Mouse (Mus musculus): ENCODE measurements at regions not wholly inside any gene's neighbourhood (a gene's known extent, or its start where the extent isn't known, plus 50 kb on each side); places are given as distances from the start of the nearest gene placed in this dataset.

DNA sequence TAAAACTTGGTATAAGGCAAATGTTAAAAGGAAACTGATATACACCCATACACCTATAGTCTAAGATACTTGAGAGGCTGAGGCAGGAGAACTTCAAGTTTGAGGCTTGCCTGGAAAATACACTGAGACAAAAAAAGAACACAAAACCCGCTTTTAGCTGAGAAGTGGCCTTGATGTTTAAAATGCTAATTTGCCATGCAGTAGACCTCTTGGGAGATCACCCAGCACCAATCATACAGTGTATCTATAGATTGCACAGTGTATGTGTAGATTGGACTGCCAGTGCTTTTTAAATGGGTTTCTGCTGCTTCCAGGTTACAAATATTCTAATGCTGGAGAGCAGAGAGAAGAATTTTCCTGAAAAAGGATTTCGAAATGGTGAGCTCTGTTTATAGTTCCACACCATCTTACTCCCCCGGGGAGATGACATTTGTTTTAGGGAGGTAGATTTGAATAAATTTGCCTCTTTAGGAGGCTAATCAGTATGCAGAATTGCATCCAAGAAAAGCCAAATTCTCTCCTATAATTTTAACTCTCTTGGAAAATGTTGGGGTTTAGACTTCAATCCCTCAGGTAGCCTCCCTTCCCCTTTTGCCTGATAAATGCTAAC lies 194.0 kb downstream of the Otol1 start:
- in situ Hi-C loops (cut with MboI, MseI) = no loop called here

DNA sequence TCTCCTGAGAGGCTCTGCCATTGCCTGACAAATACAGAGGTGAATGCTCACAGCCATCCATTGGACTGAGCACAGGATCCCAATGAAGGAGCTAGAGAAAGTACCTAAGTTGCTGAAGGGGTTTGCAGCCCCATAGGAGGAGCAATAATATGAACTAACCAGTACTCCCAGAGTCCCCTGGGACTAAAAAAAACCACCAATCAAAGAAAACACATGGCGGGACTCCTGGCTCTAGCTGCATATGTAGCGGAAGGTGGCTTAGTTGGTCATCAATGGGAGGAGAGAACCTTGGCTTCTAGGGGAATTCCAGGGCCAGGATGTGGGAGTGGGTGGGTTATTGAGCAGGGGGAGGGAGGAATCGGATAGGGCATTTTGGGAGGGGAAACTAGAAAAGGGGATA lies 207.8 kb downstream of the Otol1 start:
- in situ Hi-C loops (cut with MboI, MseI) = no loop called here

DNA sequence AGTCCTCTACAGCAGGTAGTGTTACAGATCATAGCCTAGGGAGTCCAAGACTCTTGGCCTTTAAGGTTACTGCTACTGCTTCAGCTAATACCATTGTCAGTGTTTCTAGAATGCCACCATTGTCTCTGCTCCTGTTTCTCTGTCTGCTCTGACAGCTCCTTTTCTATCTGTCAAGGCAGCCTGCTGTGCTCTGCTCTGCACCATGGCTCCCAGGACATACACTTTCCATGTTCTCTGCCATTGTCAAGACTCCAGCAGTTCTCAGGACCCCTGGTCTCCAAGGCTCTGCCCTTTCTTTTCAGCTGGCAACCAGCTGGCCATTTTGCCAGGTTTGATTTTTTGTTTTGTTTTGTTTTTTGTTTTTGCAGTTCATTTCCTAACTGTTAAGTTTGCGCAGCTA lies 208.7 kb downstream of the Otol1 start:
- in situ Hi-C loops (cut with MboI, MseI) = no loop called here

DNA sequence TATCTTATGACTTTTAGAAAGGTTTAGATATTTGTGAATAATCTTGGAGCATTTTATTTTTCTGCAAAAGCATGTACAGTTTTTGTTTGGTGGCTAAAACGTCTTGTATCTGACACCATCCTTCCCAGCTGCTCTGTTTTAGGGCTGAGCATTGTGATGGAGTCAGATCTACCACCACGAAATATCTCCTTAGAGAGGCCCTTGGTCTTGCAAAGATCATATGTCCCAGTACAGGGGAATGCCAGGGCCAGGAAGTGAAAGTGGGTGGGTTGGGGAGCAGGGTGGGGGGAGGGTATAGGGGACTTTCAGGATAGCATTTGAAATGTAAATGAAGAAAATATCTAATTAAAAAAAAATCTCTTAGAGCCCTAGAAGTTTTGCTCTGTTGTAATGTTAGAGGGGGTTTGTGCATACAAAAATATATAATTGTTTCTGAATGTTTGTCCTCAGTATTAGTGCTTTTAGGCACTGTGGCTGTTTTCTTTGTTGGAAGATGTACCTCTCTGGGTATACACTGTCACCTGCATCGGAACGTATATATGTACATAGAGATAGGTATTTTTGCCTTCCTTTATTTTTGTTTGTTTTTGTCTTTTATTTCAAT lies 211.4 kb downstream of the Otol1 start:
- in situ Hi-C loops (cut with MboI, MseI) = no loop called here

DNA sequence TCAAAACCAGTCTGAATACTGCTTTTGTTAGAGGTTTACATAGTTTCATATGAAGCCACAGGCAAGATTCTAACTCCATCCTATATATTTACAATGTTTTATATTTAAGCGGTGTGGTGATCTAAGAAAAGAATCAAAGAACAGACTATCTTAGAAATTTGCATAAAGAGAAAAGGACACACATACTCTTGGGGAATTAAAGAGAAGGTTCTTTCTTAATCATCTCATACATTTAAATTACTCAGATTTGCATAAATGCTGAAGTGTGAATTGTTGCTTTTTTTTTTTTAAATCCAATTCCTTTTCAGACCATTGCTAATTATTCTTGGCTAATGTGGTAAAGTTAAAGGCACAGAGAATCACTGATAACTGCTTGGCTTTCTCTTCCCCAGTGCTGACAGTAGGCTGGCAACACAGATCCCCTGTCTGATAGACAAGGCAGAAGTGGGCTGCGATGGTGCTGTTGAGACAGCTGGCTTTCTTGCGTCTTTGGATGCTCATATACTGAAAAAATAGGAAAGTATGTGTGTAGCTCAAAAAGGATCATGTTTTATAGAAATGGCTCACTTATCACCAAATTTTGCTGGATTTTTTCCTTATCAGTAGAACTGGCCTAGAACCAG lies 216.1 kb downstream of the Otol1 start:
- in situ Hi-C loops (cut with MboI, MseI) = no loop called here

DNA sequence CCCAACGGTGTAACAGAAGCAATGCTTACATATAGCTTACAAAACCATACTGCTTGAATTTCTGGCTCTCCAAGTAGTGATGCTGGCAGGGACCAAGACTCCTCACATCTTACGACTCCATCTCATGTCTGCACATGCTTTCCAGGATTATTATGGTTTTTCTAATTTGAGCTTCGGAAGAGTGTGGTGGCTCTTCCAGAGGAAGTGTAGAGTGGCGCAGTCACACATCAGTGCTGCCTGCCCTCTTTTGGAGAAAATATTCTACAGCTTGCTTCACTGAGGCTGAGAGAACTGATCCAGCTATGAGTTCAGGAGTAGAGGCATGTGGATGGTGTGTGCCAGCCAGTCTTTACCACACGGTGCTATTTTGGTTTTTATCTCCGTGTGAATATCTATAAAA lies 217.4 kb downstream of the Otol1 start:
- in situ Hi-C loops (cut with MboI, MseI) = no loop called here

DNA sequence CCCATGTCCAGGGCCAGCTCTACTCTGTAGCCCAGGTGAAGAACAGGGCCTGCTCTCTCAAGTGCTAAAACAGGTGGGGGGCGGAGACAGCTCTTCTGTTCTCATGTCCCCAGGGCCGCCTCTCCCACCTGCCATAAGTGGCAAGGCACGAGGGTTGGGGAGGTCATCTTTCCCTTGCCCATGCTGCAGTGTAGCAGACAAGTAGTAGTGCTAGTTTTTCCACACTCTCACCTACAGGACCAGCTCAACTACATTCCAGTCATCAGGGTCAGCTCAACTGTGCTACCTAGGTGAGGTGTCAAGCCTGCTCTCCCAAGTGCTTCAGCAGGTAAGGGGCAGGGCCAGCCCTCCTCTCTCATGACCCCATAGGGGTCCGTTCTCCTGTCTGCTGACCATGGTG lies 219.8 kb downstream of the Otol1 start:
- in situ Hi-C loops (cut with MboI, MseI) = no loop called here

DNA sequence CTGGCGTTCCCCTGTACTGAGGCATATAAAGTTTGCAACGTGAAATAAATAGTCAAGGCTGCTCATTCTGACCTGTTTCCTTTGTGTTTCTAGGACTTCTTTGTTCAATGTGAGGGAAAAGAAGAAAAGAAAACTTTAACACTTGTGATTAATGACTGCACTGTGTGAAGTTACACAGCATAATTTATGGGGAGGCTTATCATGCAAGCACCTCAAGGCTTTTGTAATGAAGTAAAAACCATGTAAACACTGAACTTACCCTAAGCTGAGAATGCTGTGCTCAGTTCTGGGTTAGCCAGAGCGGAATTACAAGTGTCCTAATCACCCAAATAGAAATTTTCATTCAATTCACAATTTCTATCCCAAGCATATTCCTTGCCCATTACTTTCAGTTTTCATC lies 241.2 kb downstream of the Otol1 start:
- in situ Hi-C loops (cut with MboI, MseI) = no loop called here

DNA sequence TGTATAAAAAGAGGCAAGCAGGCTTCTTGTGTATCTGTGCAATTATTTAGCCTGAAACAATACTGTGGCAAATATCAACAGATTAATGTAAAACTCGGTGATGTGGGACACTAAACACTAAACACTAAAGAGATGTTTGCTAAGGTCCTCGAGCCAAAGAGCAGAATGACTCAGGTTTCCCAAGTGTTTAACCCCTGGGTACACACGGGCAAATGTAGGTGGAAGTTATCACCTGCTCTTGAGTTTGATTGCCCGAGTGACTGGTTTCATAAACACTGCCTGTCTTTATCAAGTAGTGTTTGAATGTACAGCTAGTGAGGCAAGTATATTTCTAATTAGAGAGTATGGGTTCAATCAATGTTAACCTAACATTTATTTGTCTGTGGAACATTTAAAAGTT lies 242.5 kb downstream of the Otol1 start:
- in situ Hi-C loops (cut with MboI, MseI) = no loop called here

DNA sequence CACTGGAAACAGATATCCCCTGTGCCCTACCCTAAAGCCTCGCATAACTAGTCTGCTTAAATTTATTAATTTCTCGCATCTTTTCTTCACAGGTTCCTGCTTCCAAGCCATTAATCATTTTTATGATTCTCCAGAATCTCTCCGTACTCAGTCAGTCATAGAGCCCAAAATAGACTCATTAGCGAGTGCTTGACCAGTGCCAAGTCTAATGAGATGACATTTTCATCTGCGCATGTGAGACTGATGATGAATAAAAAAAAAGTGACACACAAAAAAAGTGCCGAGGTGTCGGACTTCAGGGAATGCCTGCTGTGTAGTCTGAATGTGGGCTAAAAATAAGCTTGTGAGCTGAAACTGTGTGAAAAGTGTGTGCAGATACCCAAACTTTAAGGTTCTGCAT lies 243.3 kb downstream of the Otol1 start:
- in situ Hi-C loops (cut with MboI, MseI) = no loop called here

DNA sequence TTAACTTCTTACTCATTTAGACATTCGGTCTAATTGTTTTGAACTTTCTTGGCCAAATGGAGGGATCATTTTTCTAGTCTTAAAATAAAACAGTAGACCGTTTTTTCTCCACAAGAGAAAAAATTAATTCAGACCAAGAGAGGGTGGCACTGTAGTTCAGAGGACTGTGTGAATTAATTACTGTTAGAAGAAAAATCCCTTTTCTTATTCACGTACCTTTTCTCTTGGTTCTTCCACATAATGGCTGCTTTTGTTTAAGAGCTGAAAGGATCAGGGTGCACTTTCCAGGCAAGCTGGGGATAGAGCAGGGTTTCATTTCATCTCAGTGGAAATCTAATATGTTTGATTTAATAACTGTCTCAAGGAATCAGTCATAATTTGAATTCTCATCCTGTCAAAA lies 255.9 kb downstream of the Otol1 start:
- in situ Hi-C loops (cut with MboI, MseI) = no loop called here

DNA sequence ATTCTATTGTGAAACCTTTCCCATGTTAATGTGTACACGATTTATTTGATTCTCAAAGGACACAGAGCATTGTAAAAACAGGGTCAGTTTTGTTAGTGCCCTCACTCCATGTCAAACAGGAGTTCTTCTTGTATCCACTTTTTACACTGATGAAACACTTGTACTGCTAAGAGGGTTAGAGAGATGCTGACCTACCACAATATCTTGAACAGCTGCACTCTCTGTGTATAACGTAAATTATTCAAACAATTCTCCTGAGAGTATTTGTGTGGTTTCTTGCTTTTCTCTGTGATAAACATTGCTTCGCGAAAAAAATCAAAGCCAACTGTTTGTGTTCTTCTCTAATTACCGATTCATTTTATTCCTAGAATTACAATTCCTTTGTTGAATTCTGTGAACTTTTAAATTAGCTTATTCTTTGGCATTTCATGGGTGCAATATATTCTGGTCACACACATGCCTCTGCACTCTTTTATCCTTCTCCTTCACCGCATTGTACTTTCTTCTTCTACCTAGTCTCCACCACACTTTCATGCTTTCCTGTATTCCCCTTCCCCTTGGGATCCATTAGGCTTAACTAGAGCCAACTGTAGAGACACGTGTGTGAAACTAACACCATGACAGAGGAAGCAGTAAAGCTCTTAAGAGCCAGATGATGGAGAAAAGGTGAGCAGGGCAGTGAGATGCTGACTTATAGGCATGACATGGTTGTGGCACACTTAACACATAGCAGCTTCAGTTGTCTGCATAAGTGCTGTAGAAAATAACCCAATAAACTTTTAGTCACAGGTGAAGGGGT lies 281.4 kb downstream of the Otol1 start:
- in situ Hi-C loops (cut with MboI, MseI) = no loop called here

DNA sequence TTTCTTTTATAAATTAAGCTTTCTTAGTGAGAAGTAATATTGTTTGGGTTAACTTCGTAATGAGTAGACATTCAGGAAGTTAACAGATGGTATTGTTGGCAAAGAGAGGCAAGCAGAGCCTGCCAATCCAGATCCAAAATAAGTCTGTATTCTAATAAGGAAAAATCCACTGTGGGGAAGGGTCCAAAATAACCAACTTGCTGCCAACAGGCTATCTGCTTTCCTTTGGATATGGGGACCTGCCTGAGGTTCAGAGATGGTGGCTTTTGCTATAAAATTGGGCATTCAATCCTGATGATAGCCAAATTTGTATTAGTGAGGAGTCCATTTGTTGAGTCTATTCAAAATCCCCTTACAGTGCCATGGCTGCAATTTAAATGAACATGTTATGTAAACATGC lies 300.1 kb downstream of the Otol1 start:
- in situ Hi-C loops (cut with MboI, MseI) = no loop called here

DNA sequence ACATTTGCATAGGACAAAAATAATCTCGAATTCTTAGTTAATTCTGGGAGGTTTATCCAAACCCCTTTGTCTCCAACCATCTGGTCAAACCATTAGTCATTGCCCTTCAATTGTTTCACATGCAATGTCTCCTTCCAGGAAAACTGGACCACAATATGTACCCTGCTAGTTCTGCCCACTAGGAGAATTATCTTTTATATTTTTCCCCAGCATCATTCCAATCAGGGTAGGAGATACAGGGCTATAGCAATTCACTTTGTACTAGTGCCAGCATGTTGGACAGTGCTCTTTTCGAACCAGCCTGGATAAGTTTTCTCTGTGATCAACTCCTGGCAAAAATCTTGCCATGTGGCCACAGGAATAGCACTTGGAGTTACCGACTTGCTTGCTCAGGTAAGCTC lies 300.6 kb downstream of the Otol1 start:
- in situ Hi-C loops (cut with MboI, MseI) = no loop called here

DNA sequence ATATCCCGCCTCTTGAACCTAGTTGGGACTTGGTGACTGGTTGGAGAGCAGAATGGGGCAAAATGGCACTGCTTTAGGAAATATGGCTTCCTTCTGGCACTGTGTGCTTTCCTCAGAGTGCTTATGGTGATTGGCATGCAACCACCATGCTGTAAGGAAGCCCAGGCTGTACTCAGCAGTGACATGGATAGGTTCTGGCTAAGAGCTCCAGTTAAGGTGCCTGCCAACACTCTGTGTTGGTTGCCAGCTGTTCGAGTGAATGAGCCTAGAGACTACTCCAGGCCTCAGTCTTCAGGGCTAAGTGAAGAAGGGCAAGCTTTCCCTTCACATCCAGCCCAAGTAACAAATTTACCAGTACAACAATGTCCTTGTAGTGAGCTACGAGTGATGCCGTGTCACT lies 301.9 kb downstream of the Otol1 start:
- in situ Hi-C loops (cut with MboI, MseI) = no loop called here

DNA sequence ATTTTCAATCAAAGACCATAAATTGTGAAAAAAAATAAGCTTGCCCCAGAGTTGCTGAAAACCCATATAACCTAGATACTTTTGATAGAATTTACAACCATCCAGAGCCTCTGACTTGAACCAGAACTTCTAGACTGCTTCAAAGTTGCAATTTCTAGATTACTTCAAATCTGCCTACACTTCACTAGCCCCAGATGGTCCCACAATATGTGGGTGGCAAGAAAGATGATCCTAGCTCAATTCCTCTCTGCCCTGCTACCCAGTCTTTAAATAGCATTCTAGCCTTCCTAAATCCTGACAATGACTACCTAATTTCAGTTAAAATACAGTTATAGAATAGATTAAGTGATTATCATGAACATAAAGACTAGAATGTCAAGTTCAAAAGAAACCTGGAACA lies 303.6 kb downstream of the Otol1 start:
- in situ Hi-C loops (cut with MboI, MseI) = no loop called here

DNA sequence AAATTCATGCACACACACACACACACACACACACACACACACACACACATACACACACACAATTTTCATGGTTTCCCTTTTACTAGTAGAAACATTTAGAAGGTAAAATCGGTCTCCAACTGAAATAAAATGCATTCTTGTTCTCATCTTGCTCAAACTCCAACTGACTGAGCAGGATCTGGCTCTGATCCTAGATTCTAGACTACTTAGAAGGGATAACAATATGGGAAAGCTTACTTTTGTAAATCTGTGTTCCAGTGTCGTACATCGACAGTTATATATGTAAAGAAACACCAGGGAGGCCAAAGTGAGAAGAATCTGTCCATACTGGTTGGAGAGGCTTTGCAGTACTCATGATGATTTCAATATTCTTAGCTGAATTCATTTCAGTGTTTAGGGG lies 304.6 kb downstream of the Otol1 start:
- in situ Hi-C loops (cut with MboI, MseI) = no loop called here

DNA sequence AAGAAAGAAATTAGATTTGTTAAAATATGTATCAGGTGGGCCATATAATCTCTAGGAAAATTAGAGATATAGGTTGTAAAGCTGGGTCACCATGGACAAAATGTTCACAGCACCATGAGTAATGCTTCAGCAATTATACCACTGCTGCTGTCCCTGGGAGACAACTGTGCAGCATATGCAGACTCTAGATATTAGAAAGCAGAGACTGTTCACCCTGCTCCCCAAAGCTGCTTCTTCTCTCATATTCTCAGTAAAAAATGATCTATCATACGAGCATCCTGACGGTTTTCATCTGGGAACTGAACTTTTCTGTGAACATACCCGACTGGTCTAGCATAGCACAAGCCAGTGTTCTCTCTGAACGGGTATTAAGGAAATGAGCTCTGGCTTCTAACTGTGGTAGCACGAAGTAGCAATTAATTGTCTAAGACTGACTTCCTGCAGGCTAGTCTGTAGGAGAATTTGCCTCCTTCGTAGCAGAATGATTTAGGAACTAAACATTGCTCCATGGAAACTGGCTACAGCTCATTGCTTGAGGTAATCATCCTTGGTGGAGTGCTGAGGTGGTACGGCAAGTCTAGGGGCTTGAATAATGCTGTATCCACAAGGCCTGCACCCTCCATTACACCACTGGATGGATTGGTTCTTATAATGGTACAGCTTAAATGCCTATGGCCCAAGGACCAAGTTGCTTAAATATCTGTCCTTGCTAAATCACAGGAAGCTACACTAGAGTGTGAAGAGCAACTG lies 305.9 kb downstream of the Otol1 start:
- in situ Hi-C loops (cut with MboI, MseI) = no loop called here

DNA sequence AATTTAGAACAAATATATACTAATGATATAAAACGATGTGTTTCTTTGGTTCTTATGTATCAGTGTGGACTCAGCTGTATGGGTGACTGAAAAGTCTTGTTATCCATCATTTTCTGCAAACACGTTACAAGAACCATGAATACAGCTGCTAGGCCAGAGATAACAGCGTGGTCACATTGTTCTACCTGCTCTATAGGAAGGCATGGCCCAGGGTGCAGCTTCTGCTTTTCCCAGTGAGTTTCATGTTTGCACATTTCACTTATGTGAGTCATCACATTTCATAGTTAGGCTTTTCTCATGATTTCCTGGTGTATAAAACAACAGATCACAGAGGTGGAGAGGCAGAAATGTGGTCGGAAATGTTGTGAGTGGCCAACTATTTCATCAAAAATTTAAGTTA lies 306.8 kb downstream of the Otol1 start:
- in situ Hi-C loops (cut with MboI, MseI) = no loop called here

DNA sequence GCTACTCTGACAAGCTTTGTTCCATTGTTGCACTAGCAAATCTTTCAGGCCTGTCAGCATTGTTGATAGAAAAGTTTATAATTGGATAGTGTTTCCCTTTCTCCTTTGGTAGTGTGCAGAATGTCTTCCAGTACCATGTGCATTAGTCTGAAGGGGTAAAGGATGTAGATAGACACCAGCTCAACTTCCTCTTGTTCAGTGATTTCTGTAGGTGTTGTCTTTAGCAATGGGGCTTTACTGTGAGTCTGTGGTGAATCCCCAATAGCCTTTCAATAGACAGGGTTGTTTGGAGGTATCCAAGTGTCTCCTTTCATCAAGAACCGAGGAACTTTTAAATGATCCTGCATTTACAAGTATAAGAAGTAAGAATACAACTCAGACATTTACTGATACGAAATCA lies 311.0 kb downstream of the Otol1 start:
- in situ Hi-C loops (cut with MboI, MseI) = no loop called here

DNA sequence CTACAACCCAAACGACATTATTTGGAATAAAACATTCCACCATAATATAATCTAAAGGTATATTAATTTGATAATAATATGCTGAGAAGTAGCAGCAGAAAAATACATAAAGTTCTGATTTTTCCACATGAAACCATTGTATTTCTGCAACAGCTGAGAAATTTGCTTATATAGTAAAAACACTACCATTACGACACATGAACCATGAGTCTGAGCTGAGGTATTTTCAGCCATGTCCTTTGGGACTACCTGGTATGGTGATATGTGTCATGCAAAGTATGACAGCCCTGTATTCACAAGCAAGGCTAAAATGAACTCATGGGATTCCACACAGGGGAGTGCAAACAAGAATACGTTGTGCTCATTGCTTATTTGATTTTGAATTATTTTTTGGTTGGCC lies 311.7 kb downstream of the Otol1 start:
- in situ Hi-C loops (cut with MboI, MseI) = no loop called here

DNA sequence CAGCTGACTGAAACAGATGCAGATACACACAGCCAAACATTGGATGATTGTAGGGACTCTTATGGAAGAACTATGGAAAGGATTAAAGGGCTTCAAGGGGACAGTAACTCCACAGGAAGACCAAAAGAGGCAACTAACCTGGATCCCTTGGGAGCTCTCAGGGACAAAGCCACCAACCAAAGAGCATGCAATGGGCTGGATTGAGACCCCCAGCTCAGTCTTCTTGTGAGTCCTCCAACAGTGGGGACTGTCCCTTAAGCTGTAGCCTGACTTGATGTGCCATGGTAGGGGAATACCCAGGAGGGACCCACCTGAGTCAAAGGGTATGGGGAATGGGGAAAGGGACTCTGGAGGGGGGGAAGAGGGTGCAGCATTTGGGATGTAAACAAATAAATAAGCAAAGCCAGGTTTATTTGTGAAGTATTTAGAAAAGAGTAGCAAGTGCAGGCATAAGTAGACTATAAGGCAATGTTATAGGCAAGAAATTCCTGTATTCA lies 313.8 kb downstream of the Otol1 start:
- in situ Hi-C loops (cut with MboI, MseI) = loop anchor here (10.0 kb wide), 1 partner anchor 1174 kb away; no protein-coding TSS in a partner anchor

Data from T-helper 1 cell (primary cell).